ENCODE assay signal across 8 mouse cellular contexts in the genomic region with DNA sequence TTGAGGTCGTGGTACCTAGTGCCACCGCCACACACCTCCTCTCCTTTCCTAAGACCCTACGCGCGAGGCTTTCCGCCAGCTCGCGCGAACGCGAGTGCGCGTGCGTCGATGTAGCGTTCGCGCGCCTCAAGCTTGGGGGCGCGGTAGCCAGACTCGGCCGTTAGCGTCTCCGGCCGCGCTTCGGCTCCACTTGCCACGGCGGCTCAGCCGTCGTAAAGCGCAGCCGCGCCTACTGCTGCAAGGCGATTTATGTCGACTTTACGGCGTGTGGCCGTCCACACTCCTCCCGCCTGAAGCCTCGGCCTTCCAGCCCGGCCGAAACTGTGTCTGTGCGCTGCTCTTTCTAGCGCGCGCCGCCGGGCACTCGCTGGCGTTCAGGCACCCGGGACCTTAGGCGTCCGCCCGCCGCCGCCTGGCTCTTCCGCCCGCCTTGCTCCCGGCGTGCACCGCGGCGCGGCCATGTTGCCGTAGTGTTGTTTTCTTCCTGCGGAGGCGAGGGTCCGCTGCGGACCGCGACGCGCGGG. TPM values are rescaled to one million over a fixed set of nuclear protein-coding genes. Genes with fewer than 3 reads are reported as not detected.
DNase-seq lines count a peak whose midpoint lies in the region; ATAC-seq lines count a peak whose summit lies in the region.

A gene (plus strand): TSS at position 400 of the 524 bp plus-strand sequence.

- H3K27me3 ChIP-seq in hindbrain, embryonic 15.5 days, result no peaks in the 10 kb centered on the region

- DNase-seq in T-cell, adult 2 months (ENCODE audit: low spot score), result peak; percentile 83
- peak; percentile 87 for DNase-seq in cerebellum, postnatal 36 days
- peak; percentile 88 to 91 for DNase-seq in frontal cortex, postnatal 36 days (ENCODE audit: low spot score in 2 of 2)
- peak; percentile 80 for DNase-seq in left cerebral cortex, adult 11 months (ENCODE audit: low spot score)
- peak; percentile 89 to 93 for DNase-seq in lung, postnatal 4 days
- peak; percentile 87 for DNase-seq in retina, postnatal 7 days (ENCODE audit: low read depth, low spot score)
- DNase-seq in urinary bladder, adult 2 months (ENCODE audit: low spot score), result peak; percentile 89

- peaks cover 38% of the 10 kb centered on the region for H3K4me1 ChIP-seq in hindbrain, embryonic 15.5 days (replicated peaks)

- H3K4me2 ChIP-seq in hindbrain, embryonic 15.5 days, result peak within 1 kb of the TSS; percentile 72

- H3K27ac ChIP-seq in hindbrain, embryonic 15.5 days (replicated peaks), result peak within 1 kb of the TSS; percentile 100

- peak within 1 kb of the TSS; percentile 90 for H3K4me3 ChIP-seq in hindbrain, embryonic 15.5 days

- ATAC-seq in hindbrain, embryonic 15.5 days (ENCODE audit: low FRiP score, low read depth), result peak; percentile 95

- under 1% methylated on average over 75 of the region's 76 CpGs for WGBS in hindbrain, embryonic 15.5 days

- H3K9ac ChIP-seq in hindbrain, embryonic 15.5 days, result peak within 1 kb of the TSS; percentile 99

- no peaks in the 10 kb centered on the region for H3K9me3 ChIP-seq in hindbrain, embryonic 15.5 days

- no peaks in the 10 kb centered on the region for H3K36me3 ChIP-seq in hindbrain, embryonic 15.5 days

RNA-seq across cellular contexts. Expression of the gene that starts here (rescaled TPM):
- 14.1 and 15.9 TPM in 2 replicates for polyA plus RNA-seq in hindbrain, embryonic 15.5 days (2015; fragmentation: Nextera tagmentation; extraction: Ambion mirVana)
- 22.9 and 26.4 TPM in 2 replicates for polyA plus RNA-seq in urinary bladder, adult 2 months (2012; rRNA removed)

Comparison
In these comparisons a context has a peak if more than half of its experiments do, and no peak if none do; other contexts are left out.
1. Peak in every context shown above with its lines: DNase-seq, ATAC-seq, H3K4me3 ChIP-seq and H3K27ac ChIP-seq.